Mouse (Mus musculus) intestine, postnatal 0 days (tissue): ENCODE results near the gene Rere. TPM values are rescaled to one million over a fixed set of nuclear protein-coding genes. Genes with fewer than 3 reads are reported as not detected.
A peak's percentile ranks its signal among the peaks of the same experiment; 100 is the strongest.
"Not testable (repeated sequence)": the region's sequence is repeated elsewhere in the genome, so short reads cannot be mapped to it uniquely, and the experiment has no call there.

Source experiments
- ATAC-seq: fragments of 200-750 bp; cut with Nextera tagmentation; 2 replicates; pipeline ENCODE4 v1.8.0; 2017; ENCODE audit warnings: mild to moderate bottlenecking, moderate TSS enrichment, moderate library complexity
- H3K27ac ChIP-seq: fragments of 300-500 bp; sonication (generic); 2 replicates; pipeline ENCODE4 v1.5.1; 2014; ENCODE audit warnings: mild to moderate bottlenecking, low read depth, low read length, moderate library complexity
- H3K27me3 ChIP-seq: fragments of 300-500 bp; sonication (generic); replicated peaks from 2 replicates; pipeline ENCODE4 v1.6.1; 2014; ENCODE audit warnings: low read length, mixed read lengths; ENCODE audit not compliant: control insufficient read depth, insufficient read depth
- H3K36me3 ChIP-seq: fragments of 300-500 bp; sonication (generic); 2 replicates; pipeline ENCODE4 v1.6.1; 2014; ENCODE audit warnings: mild to moderate bottlenecking, moderate library complexity; ENCODE audit not compliant: control insufficient read depth, insufficient read depth
- H3K4me1 ChIP-seq: fragments of 300-500 bp; sonication (generic); replicated peaks from 2 replicates; pipeline ENCODE4 v1.6.1; 2014; ENCODE audit warnings: antibody characterized with exemption, low read length, mixed read lengths; ENCODE audit not compliant: control insufficient read depth, insufficient read depth
- H3K4me2 ChIP-seq: fragments of 300-500 bp; sonication (generic); replicated peaks from 2 replicates; pipeline ENCODE4 v1.6.1; 2014; ENCODE audit warnings: low read depth, mild to moderate bottlenecking, moderate library complexity
- H3K4me3 ChIP-seq: fragments of 300-500 bp; sonication (generic); 2 replicates; pipeline ENCODE4 v1.5.1; 2014; ENCODE audit warnings: low read depth, low read length
- H3K9ac ChIP-seq: fragments of 300-500 bp; sonication (generic); 2 replicates; pipeline ENCODE4 v1.6.1; 2014; ENCODE audit warnings: mild to moderate bottlenecking, low read depth, low read length
- H3K9me3 ChIP-seq: fragments of 300-500 bp; sonication (generic); 2 replicates; pipeline ENCODE4 v1.6.1; 2016; ENCODE audit warnings: mixed run types; ENCODE audit not compliant: control insufficient read depth
- CTCF ChIP-seq: sonication (generic); IDR thresholded peaks from 2 replicates; pipeline ENCODE4 v1.5.1; 2016; ENCODE audit warnings: low read depth, mild to moderate bottlenecking, control low read depth, antibody characterized with exemption, moderate library complexity
- WGBS: fragments of 180-500 bp; shearing (Covaris S2); extraction: QIAGEN DNeasy Blood & Tissue Kit; methylation state at CpG from one replicate; pipeline ENCODE4 v1.1.7; 2014; 5-methylcytosine and 5-hydroxymethylcytosine counted together
- polyA plus RNA-seq: library from polyadenylated mRNA; unstranded; fragments of >200 nt; fragmentation: Nextera tagmentation; extraction: Ambion mirVana; gene quantifications from 2 replicates; pipeline ENCODE4 v1.2.1, GENCODE M21; 2015

Rere gene
- polyA plus RNA-seq, 1 experiment from 2014 or later, result 22.4 TPM

GRCm38 (mm10) chr4:150266655-150267223 is 14.7 kb upstream of the Rere start:
- Histone ChIP-seq H3K27ac (no peak overlapping the region), H3K4me1 (peaks cover 9% of the 10 kb centered on the region; the same call in 1 of the 2 replicates), H3K9ac (no peak overlapping the region), H3K36me3 (no peaks in the 10 kb centered on the region), H3K9me3 (no peaks in the 10 kb centered on the region), H3K4me3 (no peak overlapping the region), H3K4me2 (no peak overlapping the region), H3K27me3 (no peaks in the 10 kb centered on the region)
- no peak for TF ChIP-seq CTCF
- no peak for ATAC-seq
- 51% methylated on average over 21 of the region's 21 CpGs for WGBS

- Histone ChIP-seq H3K9me3 (no peaks in the 10 kb centered on the region), H3K27me3 (no peaks in the 10 kb centered on the region), H3K9ac (no peak overlapping the region), H3K4me2 (no peak overlapping the region), H3K36me3 (no peaks in the 10 kb centered on the region), H3K4me3 (no peak overlapping the region), H3K4me1 (peaks cover 15% of the 10 kb centered on the region), H3K27ac (no peak overlapping the region)
- 84% methylated on average over 33 of the region's 33 CpGs for WGBS
- ATAC-seq, result no peak
- TF ChIP-seq CTCF, result no peak
Observed at GRCm38 (mm10) chr4:150268674-150269653, 12.5 kb upstream of the Rere start.

- Histone ChIP-seq H3K4me2 (no peak overlapping the region), H3K4me1 (peaks cover 15% of the 10 kb centered on the region), H3K9me3 (no peaks in the 10 kb centered on the region), H3K4me3 (no peak overlapping the region), H3K27me3 (no peaks in the 10 kb centered on the region), H3K27ac (no peak overlapping the region; the same call in 1 of the 2 replicates), H3K36me3 (no peaks in the 10 kb centered on the region), H3K9ac (no peak overlapping the region)
- 24% methylated on average over 7 of the region's 7 CpGs for WGBS
- ATAC-seq, result no peak
- peak; percentile 24 for TF ChIP-seq CTCF
Observed at GRCm38 (mm10) chr4:150269679-150270078, 11.8 kb upstream of the Rere start.

GRCm38 (mm10) chr4:150270718-150271117 is 10.7 kb upstream of the Rere start:
- not testable (repeated sequence) for H3K9me3 ChIP-seq, H3K4me2 ChIP-seq, H3K9ac ChIP-seq, H3K36me3 ChIP-seq, ATAC-seq, H3K4me3 ChIP-seq, H3K27ac ChIP-seq, H3K27me3 ChIP-seq
- peaks cover 15% of the 10 kb centered on the region for H3K4me1 ChIP-seq
- 58% methylated on average over 3 of the region's 4 CpGs for WGBS

GRCm38 (mm10) chr4:150272725-150273124 is 8.7 kb upstream of the Rere start:
- H3K27ac ChIP-seq, result peak overlapping the region; percentile 77
- under 1% methylated on average over 9 of the region's 9 CpGs for WGBS
- no peaks in the 10 kb centered on the region for H3K36me3 ChIP-seq
- peak overlapping the region; percentile 46; the same call in 1 of the 2 replicates for H3K4me2 ChIP-seq
- peak; percentile 93 for ATAC-seq
- peaks cover 15% of the 10 kb centered on the region for H3K4me1 ChIP-seq
- no peak overlapping the region for H3K9ac ChIP-seq
- no peak for TF ChIP-seq CTCF
- no peaks in the 10 kb centered on the region for H3K9me3 ChIP-seq
- no peaks in the 10 kb centered on the region for H3K27me3 ChIP-seq
- H3K4me3 ChIP-seq, result no peak overlapping the region

GRCm38 (mm10) chr4:150275531-150275930 is 5.9 kb upstream of the Rere start:
- Histone ChIP-seq H3K36me3 (no peaks in the 10 kb centered on the region), H3K9me3 (no peaks in the 10 kb centered on the region), H3K27ac (no peak overlapping the region), H3K4me2 (no peak overlapping the region), H3K27me3 (no peaks in the 10 kb centered on the region), H3K9ac (no peak overlapping the region), H3K4me3 (no peak overlapping the region), H3K4me1 (peaks cover 9% of the 10 kb centered on the region)
- 88% methylated on average over 5 of the region's 5 CpGs for WGBS
- no peak for ATAC-seq
- TF ChIP-seq CTCF, result no peak

GRCm38 (mm10) chr4:150279336-150279735 is 2.1 kb upstream of the Rere start:
- H3K9me3 ChIP-seq, H3K9ac ChIP-seq, H3K27ac ChIP-seq, H3K4me3 ChIP-seq, H3K4me1 ChIP-seq, H3K4me2 ChIP-seq, ATAC-seq, H3K27me3 ChIP-seq, H3K36me3 ChIP-seq: not testable (repeated sequence)
- 87% methylated on average over 5 of the region's 7 CpGs for WGBS
